Mouse (Mus musculus) limb, embryonic 14.5 days (tissue): ENCODE data around the gene Pi16. TPM values are rescaled to one million over a fixed set of nuclear protein-coding genes. Genes with fewer than 3 reads are reported as not detected.
A peak's percentile ranks its signal among the peaks of the same experiment; 100 is the strongest.

Source experiments
- ATAC-seq: fragments of 200-750 bp; cut with Nextera tagmentation; 2 replicates; pipeline ENCODE4 v1.8.0; 2017; ENCODE audit warnings: low read depth, moderate number of reproducible peaks, moderate TSS enrichment; ENCODE audit not compliant: low FRiP score
- DNase-seq: peaks from one replicate; pipeline ENCODE4 v3.0.0-alpha.2; 2015; ENCODE audit warnings: low spot score
- H3K27ac ChIP-seq: fragments of 300-500 bp; sonication (generic); replicated peaks from 2 replicates; pipeline ENCODE4 v1.5.1; 2014; ENCODE audit warnings: low read depth, mild to moderate bottlenecking, low read length, moderate library complexity, mixed read lengths
- H3K27me3 ChIP-seq: fragments of 300-500 bp; sonication (generic); 2 replicates; pipeline ENCODE4 v1.6.1; 2014; ENCODE audit warnings: low read length, mixed read lengths; ENCODE audit not compliant: control insufficient read depth, insufficient read depth
- H3K36me3 ChIP-seq: fragments of 300-500 bp; sonication (generic); 2 replicates; pipeline ENCODE4 v1.6.1; 2014; ENCODE audit warnings: mild to moderate bottlenecking, low read length, moderate library complexity, mixed read lengths; ENCODE audit not compliant: control insufficient read depth, insufficient read depth
- H3K4me1 ChIP-seq: fragments of 300-500 bp; sonication (generic); 2 replicates; pipeline ENCODE4 v1.6.1; 2014; ENCODE audit warnings: antibody characterized with exemption, low read length, mixed read lengths; ENCODE audit not compliant: control insufficient read depth, insufficient read depth
- H3K4me2 ChIP-seq: fragments of 300-500 bp; sonication (generic); replicated peaks from 2 replicates; pipeline ENCODE4 v1.6.1; 2014; ENCODE audit warnings: low read depth, mild to moderate bottlenecking, low read length, moderate library complexity; ENCODE audit not compliant: severe bottlenecking
- H3K4me3 ChIP-seq: fragments of 300-500 bp; sonication (generic); replicated peaks from 2 replicates; pipeline ENCODE4 v1.5.1; 2014; ENCODE audit warnings: low read length
- H3K9ac ChIP-seq: fragments of 300-500 bp; sonication (generic); 2 replicates; pipeline ENCODE4 v1.6.1; 2014; ENCODE audit warnings: mild to moderate bottlenecking, low read depth, low read length, moderate library complexity; ENCODE audit not compliant: severe bottlenecking
- H3K9me3 ChIP-seq: fragments of 300-500 bp; sonication (generic); 2 replicates; pipeline ENCODE4 v1.6.1; 2016; ENCODE audit warnings: low read length; ENCODE audit not compliant: control insufficient read depth
- POLR2A ChIP-seq: fragments of 200-500 bp; IDR thresholded peaks from 2 replicates; pipeline ENCODE4 v1.8.0; 2012; ENCODE audit warnings: inconsistent platforms, mild to moderate bottlenecking, moderate library complexity, borderline replicate concordance; ENCODE audit not compliant: insufficient read depth, insufficient read length; ENCODE audit errors: extremely low read depth
- WGBS: fragments of 180-500 bp; shearing (Covaris S2); extraction: QIAGEN DNeasy Blood & Tissue Kit; methylation state at CpG from one replicate; pipeline ENCODE4 v1.1.7; 2014; 5-methylcytosine and 5-hydroxymethylcytosine counted together
- polyA plus RNA-seq, 2 experiments: library from polyadenylated mRNA; depleted of rRNA in 1 of 2; stranded (reverse) in 1 of 2; unstranded in 1 of 2; fragments of >200 nt; fragmentation: Nextera tagmentation in 1 of 2; extraction: Ambion mirVana in 1 of 2; gene quantifications; 2 replicates each; pipeline versions ENCODE4 v1.2.1 to v1.2.3; 2012 to 2014

The Pi16 gene
- polyA plus RNA-seq, 2 experiments, result 2.2 to 2.6 TPM

GRCm38 (mm10) chr17:29323625-29324024 lies 6.1 kb downstream of the Pi16 start:
- H3K36me3 ChIP-seq, result no peaks in the 10 kb centered on the region
- DNase-seq (no peak), ATAC-seq (no peak)
- peaks cover 33% of the 10 kb centered on the region for H3K27me3 ChIP-seq
- peaks cover 21% of the 10 kb centered on the region; the same call in 1 of the 2 replicates for H3K4me1 ChIP-seq
- no peaks in the 10 kb centered on the region for H3K9me3 ChIP-seq
- no peak overlapping the region for H3K4me2 ChIP-seq
- H3K27ac ChIP-seq, result no peak overlapping the region
- no peak overlapping the region for H3K9ac ChIP-seq
- no peak overlapping the region for H3K4me3 ChIP-seq
- TF ChIP-seq POLR2A, result no peak
- 95% methylated on average over 3 of the region's 3 CpGs for WGBS

- Histone ChIP-seq H3K9ac (peak overlapping the region; percentile 52; the same call in 1 of the 2 replicates), H3K27ac (no peak overlapping the region), H3K4me1 (peaks cover 21% of the 10 kb centered on the region; the same call in 1 of the 2 replicates), H3K27me3 (peaks cover 33% of the 10 kb centered on the region), H3K4me3 (no peak overlapping the region), H3K36me3 (peaks cover 9% of the 10 kb centered on the region; the same call in 1 of the 2 replicates), H3K9me3 (no peaks in the 10 kb centered on the region), H3K4me2 (peak overlapping the region; percentile 61; the same call in 1 of the 2 replicates)
- DNase-seq (no peak), ATAC-seq (no peak)
- no peak for TF ChIP-seq POLR2A
- WGBS, result 52% methylated on average over 13 of the region's 13 CpGs
These were observed 8.4 kb downstream of the Pi16 start for GRCm38 (mm10) chr17:29325831-29326230.

- Histone ChIP-seq H3K4me2 (peak overlapping the region; percentile 61), H3K27ac (no peak overlapping the region), H3K4me1 (peaks cover 21% of the 10 kb centered on the region; the same call in 1 of the 2 replicates), H3K36me3 (peaks cover 19% of the 10 kb centered on the region), H3K4me3 (peak overlapping the region; percentile 27), H3K9me3 (no peaks in the 10 kb centered on the region), H3K9ac (peak overlapping the region; percentile 52), H3K27me3 (peaks cover 23% of the 10 kb centered on the region)
- no peak for DNase-seq
- WGBS, result 14% methylated on average over 52 of the region's 52 CpGs
- ATAC-seq, result no peak
- TF ChIP-seq POLR2A, result no peak
These were observed 9.3 kb downstream of the Pi16 start for GRCm38 (mm10) chr17:29326531-29327529.

DNA sequence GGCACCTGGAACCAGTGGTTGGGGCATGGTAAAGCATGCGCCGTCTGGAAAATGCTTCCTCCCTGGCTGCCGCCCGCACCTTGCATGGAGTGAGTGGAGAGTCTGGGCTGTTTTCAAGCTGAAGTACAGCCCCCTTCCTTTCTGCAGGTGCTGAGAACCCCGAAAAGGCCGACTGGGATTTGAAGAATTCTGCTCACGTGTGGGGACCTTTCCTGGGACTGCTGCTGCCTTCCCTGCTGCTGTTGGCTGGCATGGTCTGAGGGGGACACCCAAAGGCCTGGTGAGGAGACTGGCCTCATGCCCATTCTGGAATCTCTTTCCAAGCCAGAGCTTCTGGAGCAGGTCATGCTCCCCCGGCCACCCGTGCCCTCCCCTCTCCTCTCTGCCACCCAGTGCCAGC lies 10.2 kb downstream of the Pi16 start:
- H3K9me3 ChIP-seq, result no peaks in the 10 kb centered on the region

DNA sequence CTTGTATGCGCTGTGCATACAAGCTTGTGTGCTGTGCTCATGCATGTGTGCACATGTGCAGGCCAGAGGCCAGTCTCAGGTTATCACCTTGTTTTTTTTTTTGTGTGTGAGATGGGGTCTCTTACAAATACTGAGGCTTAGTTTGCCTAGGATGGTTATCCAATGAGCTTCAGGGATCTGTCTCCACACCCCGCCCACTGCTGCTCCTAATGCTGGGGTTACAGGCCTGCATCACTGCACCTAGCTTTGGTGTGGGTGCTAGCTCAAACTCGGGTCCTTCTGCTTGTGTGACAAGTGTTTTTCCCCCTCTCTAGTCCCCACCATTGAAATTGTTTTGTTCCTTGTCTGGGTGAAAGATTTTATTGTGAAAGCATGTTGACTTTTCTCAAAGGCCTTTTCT lies 12.7 kb downstream of the Pi16 start:
- no peaks in the 10 kb centered on the region for H3K9me3 ChIP-seq
- TF ChIP-seq POLR2A, result no peak
- 87% methylated on average over 3 of the region's 3 CpGs for WGBS
- H3K4me1 ChIP-seq, result peaks cover 12% of the 10 kb centered on the region; the same call in 1 of the 2 replicates
- no peak overlapping the region for H3K9ac ChIP-seq
- H3K27ac ChIP-seq, result no peak overlapping the region
- peaks cover 48% of the 10 kb centered on the region for H3K36me3 ChIP-seq
- DNase-seq (no peak), ATAC-seq (no peak)
- no peak overlapping the region for H3K4me2 ChIP-seq
- peaks cover 8% of the 10 kb centered on the region for H3K27me3 ChIP-seq
- H3K4me3 ChIP-seq, result no peak overlapping the region

More for the DNA sequence above, 10.2 kb downstream of the Pi16 start:
- H3K4me3 ChIP-seq, result no peak overlapping the region
- no peak overlapping the region for H3K27ac ChIP-seq
- no peak overlapping the region for H3K4me2 ChIP-seq
- peaks cover 14% of the 10 kb centered on the region for H3K27me3 ChIP-seq
- no peak for TF ChIP-seq POLR2A
- DNase-seq (no peak), ATAC-seq (no peak)
- H3K4me1 ChIP-seq, result peaks cover 15% of the 10 kb centered on the region; the same call in 1 of the 2 replicates
- peaks cover 27% of the 10 kb centered on the region for H3K36me3 ChIP-seq
- WGBS, result 72% methylated on average over 9 of the region's 9 CpGs
- no peak overlapping the region for H3K9ac ChIP-seq
